In the genomic region with DNA sequence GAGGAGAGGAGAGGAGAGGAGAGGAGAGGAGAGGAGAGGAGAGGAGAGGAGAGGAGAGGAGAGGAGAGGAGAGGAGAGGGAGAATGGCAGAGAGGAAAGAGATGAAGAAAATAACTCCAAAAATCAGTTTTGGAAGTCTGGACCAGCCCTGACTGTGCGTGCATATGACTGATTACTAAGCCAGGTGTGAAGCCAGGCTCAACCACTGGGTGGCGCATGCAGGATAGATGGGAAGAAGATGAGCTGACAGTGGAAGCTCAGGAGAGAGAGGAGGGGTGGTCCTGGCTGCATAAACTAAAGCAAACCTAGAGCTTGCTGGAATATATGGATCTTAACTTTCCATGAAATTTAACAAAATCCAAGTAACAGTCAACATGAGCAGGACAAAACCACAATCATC, we compare ENCODE assay signal across 1 mouse cellular context.
A peak's percentile ranks its signal among the peaks of the same experiment; 100 is the strongest.
TF ChIP-seq lines count a peak whose summit lies in the region.

No protein-coding gene starts in this region.

TF ChIP-seq in CH12.LX, 34 proteins besides CTCF, POLR2A, EP300 and RAD21:
- peak; percentile 66 for TF ChIP-seq SMC3 (IDR thresholded peaks at IDR 0.05; ENCODE audit: low read depth, low read length)
- no peak for TF ChIP-seq IRF4 (IDR thresholded peaks at IDR 0.05; ENCODE audit: low read depth, low read length)
TF ChIP-seq in CH12.LX: peak in this region for 1.
